Mouse (Mus musculus) heart, adult 2 months (tissue): Measurements from ENCODE around the gene Faap24.

Experiments used
- CTCF ChIP-seq: fragments of 200-600 bp; IDR thresholded peaks from 2 replicates; pipeline ENCODE4 v1.8.1; 2022; ENCODE audit warnings: antibody characterized with exemption, mild to moderate bottlenecking, moderate library complexity
- POLR2A ChIP-seq: fragments of 200-500 bp; IDR thresholded peaks from 2 replicates; pipeline ENCODE4 v1.6.1; 2011; ENCODE audit warnings: mild to moderate bottlenecking, low read depth, low read length, control low read depth; ENCODE audit not compliant: insufficient read depth

DNA sequence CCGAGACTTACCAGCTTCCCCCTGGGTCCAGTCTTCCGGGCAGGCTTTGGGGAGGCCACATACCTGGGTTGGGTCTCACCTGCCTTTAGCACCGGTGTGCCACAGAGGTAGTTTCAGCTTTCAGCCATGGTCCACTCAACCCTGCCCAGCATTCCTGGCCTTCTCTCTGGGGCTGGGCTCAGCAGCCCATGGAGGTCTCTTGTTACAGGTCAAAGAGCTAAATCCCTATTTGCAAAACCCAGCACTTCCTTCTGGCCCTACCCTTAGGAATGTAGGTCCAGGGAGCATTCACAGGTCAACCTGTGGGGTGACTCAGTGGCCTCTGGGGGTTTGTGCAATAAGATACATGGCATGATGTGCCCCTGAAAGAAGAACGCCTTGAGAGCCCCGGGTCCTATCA lies 33.8 kb downstream of the Faap24 start:
- TF ChIP-seq POLR2A: no peak
- no peak for TF ChIP-seq CTCF
